Mouse (Mus musculus) kidney, adult 8-10 months (tissue): ENCODE measurements at regions not wholly inside any gene's neighbourhood (a gene's known extent, or its start where the extent isn't known, plus 50 kb on each side); places are given as distances from the start of the nearest gene placed in this dataset.

ENCODE experiments used
- DNase-seq, 2 experiments: peaks; one replicate each; pipeline ENCODE4 v3.0.0; 2022

DNA sequence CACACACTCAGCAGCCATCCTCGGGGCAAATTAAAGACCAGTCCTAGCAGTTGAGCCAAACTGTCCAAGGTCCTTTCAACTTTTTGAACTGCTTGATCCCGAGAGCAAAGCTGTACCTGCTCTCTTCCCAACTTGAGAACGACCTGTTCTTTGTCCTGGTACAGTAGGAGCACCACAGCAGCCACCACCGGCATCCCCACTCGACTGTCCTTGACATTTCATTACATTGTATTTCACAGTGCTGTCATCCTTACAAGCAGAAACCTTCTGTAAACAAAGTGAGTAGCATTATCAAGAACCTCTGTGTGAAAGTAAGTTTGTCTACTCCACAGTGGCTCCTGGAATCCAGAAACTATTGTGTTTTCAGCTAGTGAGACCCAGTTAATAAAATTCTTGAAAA is 240.2 kb upstream of the Zfp462 start:
- no peak for DNase-seq

- no peak for DNase-seq
Observed at GRCm38 (mm10) chr4:54709751-54710150, 235.1 kb upstream of the Zfp462 start.

DNA sequence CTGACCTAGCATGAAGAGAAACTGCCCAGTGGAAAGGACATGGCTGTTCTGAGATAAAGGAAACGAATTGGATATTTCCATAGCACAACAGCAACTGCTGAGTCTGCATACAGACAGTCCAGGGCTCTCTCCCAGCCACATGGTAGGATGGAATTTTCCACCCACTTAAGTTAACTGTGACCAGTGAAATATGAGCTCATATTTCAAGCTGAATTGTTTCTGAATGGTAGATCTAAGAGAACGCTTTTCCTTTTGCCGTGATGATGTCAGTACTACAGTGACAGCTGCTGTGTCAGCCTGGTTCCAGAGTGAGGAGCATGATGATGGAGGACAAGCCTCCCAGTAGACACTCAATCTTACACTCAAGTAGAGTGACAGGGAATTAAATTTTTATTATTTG is 231.9 kb upstream of the Zfp462 start:
- peak in 1 of 2 experiments; percentile 0 for DNase-seq

GRCm38 (mm10) chr4:54714612-54715342 is 230.1 kb upstream of the Zfp462 start:
- DNase-seq: no peak

DNA sequence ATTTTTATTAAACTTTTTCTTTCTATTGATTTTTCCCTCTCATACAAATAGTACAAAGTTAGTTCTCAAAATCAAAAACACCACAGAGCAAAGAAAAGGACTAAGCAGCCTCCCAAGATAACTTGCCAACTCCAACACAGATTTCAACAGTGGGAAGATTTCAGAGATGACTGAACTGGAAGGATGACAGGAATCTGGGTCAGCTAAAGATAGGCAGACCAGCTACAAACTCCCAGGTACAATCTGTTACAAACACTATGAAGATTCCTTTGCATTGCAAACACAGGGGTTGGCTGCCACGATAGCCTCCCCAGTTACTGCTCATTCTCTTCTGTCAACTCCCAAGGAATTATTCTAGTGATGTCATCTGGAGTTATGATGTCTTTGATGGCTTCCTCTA is 226.8 kb upstream of the Zfp462 start:
- no peak for DNase-seq

DNA sequence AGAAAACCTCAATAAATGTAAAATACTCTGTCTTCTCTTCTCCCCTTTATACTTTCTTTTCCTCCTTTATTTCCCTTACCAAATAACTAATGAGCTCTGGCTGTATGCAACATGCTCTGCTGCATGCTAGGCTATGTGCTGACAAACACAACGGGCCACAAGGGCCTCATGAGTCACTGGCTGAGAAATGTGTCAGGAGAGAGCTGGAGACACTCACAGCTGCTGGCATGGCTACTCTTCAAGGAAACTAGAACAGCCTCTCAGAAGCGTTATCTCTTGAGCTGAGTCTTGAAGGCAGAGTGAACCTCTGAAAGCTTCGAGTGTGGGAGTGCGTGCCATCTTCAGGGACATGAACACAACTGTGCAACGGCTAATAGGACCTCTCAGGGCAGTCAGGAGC is 205.8 kb upstream of the Zfp462 start:
- no peak for DNase-seq

DNA sequence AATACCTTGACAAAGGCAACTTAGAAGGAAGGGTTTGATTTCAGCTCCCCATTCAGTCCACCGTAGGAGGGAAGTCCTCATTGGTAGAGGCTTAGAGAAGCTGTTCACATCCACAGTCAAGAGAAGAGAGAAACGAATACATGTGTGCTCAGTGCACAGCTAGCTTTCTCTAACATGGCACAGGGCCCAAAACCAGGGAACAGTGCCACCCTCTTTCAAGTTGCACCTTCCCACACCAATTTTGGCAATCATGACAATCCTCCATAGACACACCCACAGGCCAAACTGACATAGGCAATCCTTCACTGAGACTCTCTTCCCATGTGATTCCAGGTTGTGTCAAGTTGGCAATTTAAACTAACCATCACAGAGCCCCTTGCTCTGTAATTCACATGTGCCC is 193.4 kb upstream of the Zfp462 start:
- DNase-seq: no peak

DNA sequence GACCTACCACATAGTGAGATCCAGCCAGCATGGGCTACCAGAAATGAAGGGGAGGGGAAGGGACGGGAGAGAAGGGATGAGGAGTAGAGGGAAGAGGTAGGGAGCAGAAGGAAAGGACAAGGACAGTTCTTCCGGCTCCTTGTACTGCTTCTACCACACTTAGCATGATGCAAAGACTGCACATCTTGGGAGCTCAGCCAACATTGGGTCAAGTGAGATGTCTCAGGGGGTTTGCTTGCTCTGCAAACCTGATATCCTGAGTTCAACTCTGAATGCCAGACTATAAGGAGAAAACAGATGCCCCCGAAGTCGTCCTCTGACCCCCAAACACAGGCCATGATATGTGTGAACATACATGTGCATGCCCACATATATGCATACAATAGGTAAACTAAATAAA is 188.4 kb upstream of the Zfp462 start:
- DNase-seq: no peak

GRCm38 (mm10) chr4:54757715-54758500 is 186.9 kb upstream of the Zfp462 start:
- peak; percentile 4 to 6 for DNase-seq

DNA sequence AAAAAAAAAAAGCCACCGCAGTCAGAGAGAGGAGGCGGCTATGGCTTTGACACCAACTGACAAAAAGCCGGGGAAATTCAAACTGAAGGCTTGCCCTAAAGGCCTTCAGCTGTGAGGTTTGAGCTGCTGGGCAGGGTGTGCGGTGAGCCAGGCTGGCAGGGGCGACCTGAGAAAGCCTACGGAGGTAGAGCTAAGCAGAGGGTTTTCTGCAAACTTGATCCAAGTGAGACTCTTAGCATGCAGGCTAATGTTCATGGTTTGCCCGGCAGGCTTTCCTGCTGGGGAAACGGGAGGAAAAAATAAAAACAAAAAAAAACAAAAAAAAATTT is 186.4 kb upstream of the Zfp462 start:
- no peak for DNase-seq

- DNase-seq: no peak
Observed at GRCm38 (mm10) chr4:54761257-54761656, 183.6 kb upstream of the Zfp462 start.

DNA sequence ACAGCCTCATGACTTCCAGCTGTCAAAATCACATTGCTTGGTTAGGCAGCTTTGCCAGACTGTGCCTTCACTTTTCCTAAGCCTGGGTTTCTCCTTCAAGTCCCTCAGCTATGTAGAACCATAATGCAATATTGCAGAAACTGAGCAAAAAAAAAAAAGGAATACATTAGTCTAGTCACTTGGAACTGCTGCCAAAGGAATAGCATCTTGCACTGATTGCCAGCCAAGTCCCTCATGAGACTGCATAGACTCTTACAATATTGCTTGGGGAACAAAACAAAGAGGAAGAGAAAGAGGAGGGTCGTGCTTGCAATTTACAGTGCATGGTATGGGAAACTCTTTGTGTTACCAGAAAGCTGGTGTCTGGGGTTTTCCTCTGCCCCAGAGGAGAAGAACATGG is 179.8 kb upstream of the Zfp462 start:
- DNase-seq: no peak

- no peak for DNase-seq
Observed at GRCm38 (mm10) chr4:54767506-54768200, 177.2 kb upstream of the Zfp462 start.

DNA sequence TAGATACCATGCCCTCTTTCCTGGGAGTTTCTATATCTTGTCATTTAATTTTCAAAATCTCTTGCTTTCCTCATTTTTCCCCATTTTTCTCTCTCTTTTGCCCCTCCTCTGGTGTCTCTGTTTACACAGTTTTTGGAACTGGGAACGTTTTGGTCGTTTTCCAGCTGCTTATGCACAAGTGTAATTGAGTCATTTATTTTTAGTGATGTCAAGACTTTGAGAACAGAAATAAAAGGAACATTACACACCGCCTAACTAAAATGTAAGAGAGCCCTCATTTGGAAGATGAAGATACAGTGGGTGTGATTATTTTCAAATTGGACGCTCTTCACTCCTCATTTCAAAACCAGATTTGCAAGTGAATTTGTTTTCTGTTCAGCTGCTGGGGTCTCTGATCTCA is 176.0 kb upstream of the Zfp462 start:
- DNase-seq: no peak

DNA sequence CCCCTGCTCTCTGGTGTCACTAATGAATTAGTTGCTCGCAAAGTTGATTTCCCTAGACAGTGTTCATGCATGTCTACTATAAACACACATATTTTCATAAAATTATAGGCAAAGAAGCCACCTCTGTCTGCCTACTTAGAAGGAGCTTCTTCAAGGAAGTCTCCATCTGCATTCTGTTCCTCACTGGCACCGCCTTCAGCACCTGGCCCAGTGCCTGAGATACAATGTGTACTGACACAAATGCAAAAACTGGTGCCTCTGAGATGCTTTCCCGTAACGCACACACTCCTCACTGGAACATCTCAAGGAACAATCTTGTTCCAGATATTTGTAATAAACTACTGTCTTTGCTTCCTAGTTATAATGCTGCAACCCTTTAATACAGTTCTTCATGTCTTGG is 170.8 kb upstream of the Zfp462 start:
- DNase-seq: no peak

GRCm38 (mm10) chr4:54774717-54775116 is 170.1 kb upstream of the Zfp462 start:
- no peak for DNase-seq

DNA sequence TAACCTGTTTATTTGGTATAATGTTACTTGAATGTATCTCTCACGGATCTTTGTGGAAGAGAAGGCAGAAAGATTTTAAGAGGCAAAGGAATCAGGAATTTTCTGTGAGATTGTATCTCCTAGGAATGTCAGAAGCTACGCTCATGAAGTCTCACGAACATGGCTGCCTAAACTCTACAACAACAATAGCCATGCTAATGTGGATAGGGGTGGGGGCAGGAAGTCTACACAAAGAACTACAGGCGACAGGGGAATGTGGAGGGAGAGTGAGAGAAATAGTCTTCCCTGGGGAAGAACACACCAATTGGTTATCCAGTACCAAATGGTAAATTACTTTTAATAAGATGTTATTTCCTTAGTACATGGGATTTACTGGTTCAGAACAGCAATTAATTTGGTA is 164.3 kb upstream of the Zfp462 start:
- DNase-seq: no peak

- DNase-seq: no peak
Observed at GRCm38 (mm10) chr4:54791217-54791742, 153.6 kb upstream of the Zfp462 start.

GRCm38 (mm10) chr4:54793857-54794256 is 151.0 kb upstream of the Zfp462 start:
- no peak for DNase-seq

- no peak for DNase-seq
Observed at GRCm38 (mm10) chr4:54795246-54795645, 149.6 kb upstream of the Zfp462 start.

- no peak for DNase-seq
Observed at GRCm38 (mm10) chr4:54798523-54798922, 146.3 kb upstream of the Zfp462 start.

GRCm38 (mm10) chr4:54811163-54811562 is 133.7 kb upstream of the Zfp462 start:
- no peak for DNase-seq

GRCm38 (mm10) chr4:54812740-54813634 is 131.9 kb upstream of the Zfp462 start:
- DNase-seq: no peak
